In genomic region chr3:80058722-80059121, GRCm38 (mm10) we compare ENCODE assay signal across 8 mouse cellular contexts.
A peak's percentile ranks its signal among the peaks of the same experiment; 100 is the strongest.
DNase-seq lines count a peak whose midpoint lies in the region; ATAC-seq and TF ChIP-seq lines count a peak whose summit lies in the region.

No protein-coding gene starts in this region.

- H3K27ac ChIP-seq in hindbrain, embryonic 10.5 days = no peak overlapping the region
- no peak overlapping the region for H3K27ac ChIP-seq in hindbrain, embryonic 16.5 days (ENCODE audit: low read depth, low read length)
- no peak overlapping the region for H3K27ac ChIP-seq in forebrain, embryonic 16.5 days (ENCODE audit: low read length)

- no peaks in the 10 kb centered on the region for H3K27me3 ChIP-seq in hindbrain, embryonic 10.5 days (ENCODE audit: insufficient read depth, poor library complexity, severe bottlenecking)
- no peaks in the 10 kb centered on the region for H3K27me3 ChIP-seq in hindbrain, embryonic 16.5 days (replicated peaks; ENCODE audit: control insufficient read depth, insufficient read depth, low read length)
- H3K27me3 ChIP-seq in E14TG2a.4 (ENCODE audit: insufficient read depth, low read length) = no peaks in the 10 kb centered on the region; the same call in 1 of the 2 replicates
- H3K27me3 ChIP-seq in forebrain, embryonic 16.5 days (replicated peaks; ENCODE audit: control insufficient read depth, insufficient read depth, low read length) = no peaks in the 10 kb centered on the region

- TF ChIP-seq POLR2A in brain, embryonic 14.5 days (IDR thresholded peaks at IDR 0.05; ENCODE audit: borderline replicate concordance, extremely low read depth, insufficient read depth, insufficient read length, poor library complexity, severe bottlenecking) = no peak

- H3K36me3 ChIP-seq in hindbrain, embryonic 10.5 days = no peaks in the 10 kb centered on the region
- no peaks in the 10 kb centered on the region for H3K36me3 ChIP-seq in hindbrain, embryonic 16.5 days (ENCODE audit: control insufficient read depth, insufficient read depth, low read length)
- H3K36me3 ChIP-seq in E14TG2a.4 (ENCODE audit: insufficient read depth, low read length) = no peaks in the 10 kb centered on the region
- no peaks in the 10 kb centered on the region for H3K36me3 ChIP-seq in forebrain, embryonic 16.5 days (ENCODE audit: control insufficient read depth, insufficient read depth)

- H3K9me3 ChIP-seq in hindbrain, embryonic 10.5 days = no peaks in the 10 kb centered on the region
- H3K9me3 ChIP-seq in hindbrain, embryonic 16.5 days (ENCODE audit: control insufficient read depth, low read length) = no peaks in the 10 kb centered on the region
- H3K9me3 ChIP-seq in E14TG2a.4 (ENCODE audit: low read length) = no peaks in the 10 kb centered on the region
- H3K9me3 ChIP-seq in forebrain, embryonic 16.5 days (ENCODE audit: control insufficient read depth, low read length) = no peaks in the 10 kb centered on the region

- H3K4me1 ChIP-seq in hindbrain, embryonic 10.5 days (replicated peaks) = no peaks in the 10 kb centered on the region
- H3K4me1 ChIP-seq in hindbrain, embryonic 16.5 days (ENCODE audit: control insufficient read depth, insufficient read depth, low read depth, low read length) = no peaks in the 10 kb centered on the region
- no peaks in the 10 kb centered on the region for H3K4me1 ChIP-seq in E14TG2a.4 (replicated peaks; ENCODE audit: low read depth, low read length)
- no peaks in the 10 kb centered on the region for H3K4me1 ChIP-seq in forebrain, embryonic 16.5 days (replicated peaks; ENCODE audit: control insufficient read depth, insufficient read depth, low read length)

- no peak overlapping the region for H3K9ac ChIP-seq in hindbrain, embryonic 16.5 days (ENCODE audit: low read depth, low read length)
- H3K9ac ChIP-seq in forebrain, embryonic 16.5 days (replicated peaks; ENCODE audit: low read depth, low read length) = no peak overlapping the region

- peak; percentile 20 for DNase-seq in hindbrain, embryonic 10.5 days (ENCODE audit: low spot score)
- DNase-seq in brain, embryonic 14.5 days (ENCODE audit: low read depth) = peak; percentile 75
- DNase-seq in kidney, adult 8-10 months = peak; percentile 17 to 69
- peak; percentile 82 for DNase-seq in lung, postnatal 14 days

- no peak for ATAC-seq in hindbrain, embryonic 16.5 days
- peak; percentile 75 for ATAC-seq in forebrain, embryonic 16.5 days
- no peak for ATAC-seq in erythroblast, adult 5-6 weeks (replicated peaks; ENCODE audit: low FRiP score, poor library complexity, severe bottlenecking)

- TF ChIP-seq CTCF in E14TG2a.4 (conservative IDR thresholded peaks at IDR 0.05; ENCODE audit: low read length) = peak; percentile 46
- TF ChIP-seq CTCF in brain, embryonic 14.5 days (IDR thresholded peaks at IDR 0.05; ENCODE audit: borderline replicate concordance, extremely low read depth, insufficient read depth, insufficient read length) = peak; percentile 16; the same call in 1 of the 2 replicates

- WGBS in hindbrain, embryonic 10.5 days = 43% methylated on average over 2 of the region's 2 CpGs
- 31% methylated on average over 2 of the region's 2 CpGs for WGBS in hindbrain, embryonic 16.5 days
- 35% methylated on average over 2 of the region's 2 CpGs for WGBS in forebrain, embryonic 16.5 days

- H3K4me3 ChIP-seq in hindbrain, embryonic 10.5 days = no peak overlapping the region
- H3K4me3 ChIP-seq in hindbrain, embryonic 16.5 days (ENCODE audit: low read length) = no peak overlapping the region
- H3K4me3 ChIP-seq in E14TG2a.4 (replicated peaks; ENCODE audit: low read length) = no peak overlapping the region
- H3K4me3 ChIP-seq in forebrain, embryonic 16.5 days (replicated peaks; ENCODE audit: low read length) = no peak overlapping the region

- H3K4me2 ChIP-seq in hindbrain, embryonic 16.5 days (ENCODE audit: low read length) = no peak overlapping the region
- no peak overlapping the region for H3K4me2 ChIP-seq in forebrain, embryonic 16.5 days (ENCODE audit: low read length)

Comparison
In these comparisons a context has a peak if more than half of its experiments do, and no peak if none do; other contexts are left out.
1. DNase-seq: peak in every context shown above with its lines; median percentile 82 in lung, postnatal 14 days; 75 in brain, embryonic 14.5 days; 43 in kidney, adult 8-10 months; 20 in hindbrain, embryonic 10.5 days.